Mouse (Mus musculus): Measurements from ENCODE around the gene Nfe2l1. TPM values are rescaled to one million over a fixed set of nuclear protein-coding genes. Genes with fewer than 3 reads are reported as not detected.

The Nfe2l1 gene
- polyA plus RNA-seq, 1 experiment = 106 TPM

DNA sequence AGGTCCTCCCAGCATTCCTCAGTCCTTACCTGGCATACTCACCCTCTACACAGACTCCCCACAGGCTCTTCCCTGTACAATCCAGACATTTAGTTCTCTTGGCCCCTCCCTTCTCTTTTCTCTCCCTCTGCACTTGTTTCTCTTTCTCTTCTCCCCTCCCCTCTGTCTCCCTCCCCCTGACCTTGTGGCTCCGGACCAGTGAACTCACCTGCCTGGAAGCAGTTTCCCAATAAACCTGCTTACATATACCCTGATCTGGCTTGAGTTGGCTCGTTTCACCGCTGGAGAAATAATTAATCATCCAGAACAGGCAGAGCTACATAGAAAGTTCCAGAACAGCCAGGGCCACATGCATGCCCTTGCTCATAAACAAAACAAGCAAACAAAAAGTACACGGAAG is 1.7 kb upstream of the Nfe2l1 start:
- Histone ChIP-seq H3K27ac (ENCODE audit: insufficient read depth, low read depth, low read length) (no peak overlapping the region), H3K4me1 (ENCODE audit: control insufficient read depth, insufficient read depth, low read length) (peaks cover 31% of the 10 kb centered on the region), H3K4me3 (ENCODE audit: insufficient read depth, low read length) (no peak overlapping the region)
- TF ChIP-seq POLR2A (IDR thresholded peaks at IDR 0.05; ENCODE audit: borderline replicate concordance, low read depth, low read length) (no peak), CTCF (IDR thresholded peaks at IDR 0.05; ENCODE audit: low read depth, low read length) (no peak)

DNA sequence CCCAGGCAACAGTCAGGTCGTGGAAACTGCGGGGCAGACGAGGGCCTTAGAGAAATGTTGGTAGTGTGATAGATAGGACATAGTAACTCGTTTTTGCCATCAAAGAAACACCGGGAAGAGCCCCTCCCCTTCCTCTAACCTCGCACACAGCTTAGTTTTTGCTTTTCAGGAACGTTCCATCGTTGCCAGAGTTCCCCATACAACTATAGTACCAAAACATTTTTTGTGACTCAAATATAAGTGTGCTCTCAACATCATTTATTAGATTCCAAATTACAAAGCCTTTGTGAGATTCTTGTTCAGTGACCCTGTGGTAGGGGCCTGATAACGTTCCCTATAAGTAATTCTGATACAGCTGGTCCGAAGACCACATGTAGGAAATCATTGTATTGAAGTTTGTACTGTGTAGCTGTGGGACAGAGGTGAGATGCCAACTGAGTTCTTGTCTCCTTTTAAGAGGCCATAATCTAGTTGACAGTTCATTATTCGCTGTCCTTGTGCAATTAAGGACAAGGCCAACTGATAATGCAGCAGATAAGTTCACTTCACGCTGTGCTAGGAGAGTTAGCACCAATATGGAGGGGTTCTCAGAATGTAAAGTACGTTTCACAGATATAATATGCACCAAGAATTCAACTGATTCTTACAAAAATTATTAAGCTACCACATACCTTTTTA is 910 bp upstream of the Nfe2l1 start:
- peaks cover 38% of the 10 kb centered on the region for H3K4me1 ChIP-seq (ENCODE audit: control insufficient read depth, insufficient read depth, low read length)
- TF ChIP-seq CTCF (IDR thresholded peaks at IDR 0.05; ENCODE audit: low read depth, low read length) = no peak
- TF ChIP-seq POLR2A (IDR thresholded peaks at IDR 0.05; ENCODE audit: borderline replicate concordance, low read depth, low read length) = no peak
- peak overlapping the region; percentile 92 for H3K27ac ChIP-seq (ENCODE audit: insufficient read depth, low read depth, low read length)
- peak overlapping the region; percentile 90 for H3K4me3 ChIP-seq (ENCODE audit: insufficient read depth, low read length)

DNA sequence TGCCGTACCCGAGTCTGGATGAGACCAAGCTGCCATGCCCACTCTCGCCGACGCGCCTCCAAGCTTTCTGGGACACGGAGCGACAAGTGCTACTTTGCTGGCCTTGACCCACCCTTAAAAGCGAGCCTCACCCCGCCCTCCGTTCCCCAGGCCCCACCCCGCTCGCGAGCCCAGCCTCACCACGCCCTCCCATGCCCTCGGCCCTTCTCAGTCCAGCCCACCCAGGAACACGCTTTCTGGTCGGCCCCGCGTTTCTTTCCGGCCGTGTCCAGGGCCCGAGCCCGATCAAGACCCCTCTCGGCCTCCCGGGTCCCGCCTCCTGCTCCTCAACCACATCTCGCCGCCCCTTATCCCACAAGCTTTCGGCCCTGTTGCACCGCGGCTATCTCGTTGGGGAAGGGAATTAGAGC is 360 bp downstream of the Nfe2l1 start:
- H3K27ac ChIP-seq (ENCODE audit: insufficient read depth, low read depth, low read length) = peak overlapping the region; percentile 99
- TF ChIP-seq CTCF (IDR thresholded peaks at IDR 0.05; ENCODE audit: low read depth, low read length) (no peak), POLR2A (IDR thresholded peaks at IDR 0.05; ENCODE audit: borderline replicate concordance, low read depth, low read length) (peak; percentile 97)
- H3K4me1 ChIP-seq (ENCODE audit: control insufficient read depth, insufficient read depth, low read length) = peaks cover 42% of the 10 kb centered on the region

DNA sequence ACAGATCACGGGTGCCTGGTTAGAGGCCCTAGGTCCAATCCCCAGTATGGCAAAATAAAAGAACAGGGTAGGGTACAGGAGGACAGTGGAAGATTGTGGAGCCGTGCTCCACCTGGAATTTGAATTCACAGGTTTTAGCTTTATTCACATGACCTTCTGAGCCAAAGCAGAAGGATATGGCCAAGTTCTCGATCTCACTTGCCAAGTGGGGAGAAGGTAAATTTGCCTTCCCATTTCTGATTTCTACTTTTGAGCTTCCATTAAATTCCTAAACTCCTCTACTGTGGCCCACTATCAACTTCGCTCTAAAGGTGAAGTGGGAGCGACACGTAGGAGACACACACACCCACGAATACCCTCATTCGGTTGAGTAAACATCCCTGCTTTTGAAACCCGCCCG is 887 bp downstream of the Nfe2l1 start:
- peak overlapping the region; percentile 58 for H3K27ac ChIP-seq (ENCODE audit: insufficient read depth, low read depth, low read length)
- H3K4me3 ChIP-seq (ENCODE audit: insufficient read depth, low read length) = peak overlapping the region; percentile 96
- no peak for TF ChIP-seq CTCF (IDR thresholded peaks at IDR 0.05; ENCODE audit: low read depth, low read length)
- TF ChIP-seq POLR2A (IDR thresholded peaks at IDR 0.05; ENCODE audit: borderline replicate concordance, low read depth, low read length) = no peak
- peaks cover 43% of the 10 kb centered on the region for H3K4me1 ChIP-seq (ENCODE audit: control insufficient read depth, insufficient read depth, low read length)

More for the DNA sequence above, 360 bp downstream of the Nfe2l1 start:
- peak overlapping the region; percentile 96 for H3K4me3 ChIP-seq (ENCODE audit: insufficient read depth, low read length)

DNA sequence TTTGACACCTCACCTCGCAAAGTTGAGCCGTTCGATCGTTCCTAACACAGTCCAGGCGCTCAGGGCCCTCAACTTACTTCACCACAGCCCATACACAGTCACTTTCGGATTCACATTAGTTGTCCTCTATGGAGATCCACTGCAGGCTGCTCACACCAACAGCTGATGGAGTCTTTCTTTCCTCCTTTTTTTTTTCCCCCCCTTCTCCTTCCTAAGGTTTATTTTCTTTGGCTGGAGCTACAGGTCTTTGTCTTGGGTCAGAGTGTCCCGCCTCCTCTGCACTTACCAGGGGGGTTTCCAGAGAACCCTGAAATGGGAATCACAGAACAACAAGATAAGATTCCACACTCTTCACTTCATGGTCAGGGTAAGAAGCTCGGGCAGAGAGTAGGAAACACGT is 1.9 kb downstream of the Nfe2l1 start:
- H3K27ac ChIP-seq (ENCODE audit: insufficient read depth, low read depth, low read length) = no peak overlapping the region
- no peak for TF ChIP-seq CTCF (IDR thresholded peaks at IDR 0.05; ENCODE audit: low read depth, low read length)
- no peak for TF ChIP-seq POLR2A (IDR thresholded peaks at IDR 0.05; ENCODE audit: borderline replicate concordance, low read depth, low read length)
- peaks cover 39% of the 10 kb centered on the region for H3K4me1 ChIP-seq (ENCODE audit: control insufficient read depth, insufficient read depth, low read length)
- peak overlapping the region; percentile 42 for H3K4me3 ChIP-seq (ENCODE audit: insufficient read depth, low read length)

DNA sequence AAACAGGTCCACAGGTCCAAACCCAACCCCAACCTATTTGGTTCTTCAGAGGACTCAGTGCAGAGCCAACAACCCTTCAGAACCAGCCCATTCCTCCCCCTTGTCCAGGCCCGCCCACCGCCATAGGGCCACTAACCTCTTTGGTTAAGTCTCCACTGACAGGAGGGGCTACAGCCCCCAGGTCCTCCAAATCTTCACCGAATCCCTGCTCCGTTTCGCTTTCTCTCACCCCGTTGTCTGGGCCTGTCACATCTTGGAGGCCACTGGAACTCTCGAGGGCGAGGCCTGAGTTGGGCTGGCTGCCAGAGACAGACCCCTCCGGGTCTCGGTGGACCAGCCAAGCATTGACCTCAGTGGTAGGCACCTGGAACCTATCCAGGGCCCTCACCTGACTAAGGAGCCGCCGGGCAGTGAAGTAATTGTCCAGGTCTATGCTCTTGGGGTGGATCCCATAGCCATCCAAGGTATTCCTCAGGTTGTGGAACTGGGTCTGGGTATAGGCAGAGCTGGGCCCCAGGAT is 2.6 kb downstream of the Nfe2l1 start:
- Histone ChIP-seq H3K4me3 (ENCODE audit: insufficient read depth, low read length) (peak overlapping the region; percentile 42), H3K27ac (ENCODE audit: insufficient read depth, low read depth, low read length) (no peak overlapping the region), H3K4me1 (ENCODE audit: control insufficient read depth, insufficient read depth, low read length) (peaks cover 36% of the 10 kb centered on the region)
- TF ChIP-seq POLR2A (IDR thresholded peaks at IDR 0.05; ENCODE audit: borderline replicate concordance, low read depth, low read length) (no peak), CTCF (IDR thresholded peaks at IDR 0.05; ENCODE audit: low read depth, low read length) (no peak)

DNA sequence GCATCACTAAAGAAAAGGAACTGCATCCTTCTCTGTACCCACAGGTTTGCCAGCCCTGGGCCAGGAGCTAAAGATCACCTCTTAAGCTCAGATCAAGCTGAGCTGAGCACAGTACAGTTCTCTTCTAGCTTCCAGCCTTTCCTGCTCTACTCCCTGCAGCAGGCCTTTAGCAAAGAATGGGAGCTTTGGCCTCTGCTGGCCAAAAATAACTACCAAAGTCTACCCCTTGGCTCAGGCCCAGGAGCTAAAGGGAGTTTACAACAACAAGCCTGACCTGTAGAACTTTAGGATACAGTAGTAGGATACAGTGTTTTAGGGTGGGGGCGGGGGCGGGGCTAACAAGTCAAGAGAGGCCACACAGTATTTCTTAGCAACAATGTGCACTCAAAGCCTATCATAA is 3.3 kb downstream of the Nfe2l1 start:
- Histone ChIP-seq H3K4me3 (ENCODE audit: insufficient read depth, low read length) (peak overlapping the region; percentile 43), H3K4me1 (ENCODE audit: control insufficient read depth, insufficient read depth, low read length) (peaks cover 40% of the 10 kb centered on the region), H3K27ac (ENCODE audit: insufficient read depth, low read depth, low read length) (no peak overlapping the region)
- TF ChIP-seq CTCF (IDR thresholded peaks at IDR 0.05; ENCODE audit: low read depth, low read length) = no peak
- TF ChIP-seq POLR2A (IDR thresholded peaks at IDR 0.05; ENCODE audit: borderline replicate concordance, low read depth, low read length) = no peak

DNA sequence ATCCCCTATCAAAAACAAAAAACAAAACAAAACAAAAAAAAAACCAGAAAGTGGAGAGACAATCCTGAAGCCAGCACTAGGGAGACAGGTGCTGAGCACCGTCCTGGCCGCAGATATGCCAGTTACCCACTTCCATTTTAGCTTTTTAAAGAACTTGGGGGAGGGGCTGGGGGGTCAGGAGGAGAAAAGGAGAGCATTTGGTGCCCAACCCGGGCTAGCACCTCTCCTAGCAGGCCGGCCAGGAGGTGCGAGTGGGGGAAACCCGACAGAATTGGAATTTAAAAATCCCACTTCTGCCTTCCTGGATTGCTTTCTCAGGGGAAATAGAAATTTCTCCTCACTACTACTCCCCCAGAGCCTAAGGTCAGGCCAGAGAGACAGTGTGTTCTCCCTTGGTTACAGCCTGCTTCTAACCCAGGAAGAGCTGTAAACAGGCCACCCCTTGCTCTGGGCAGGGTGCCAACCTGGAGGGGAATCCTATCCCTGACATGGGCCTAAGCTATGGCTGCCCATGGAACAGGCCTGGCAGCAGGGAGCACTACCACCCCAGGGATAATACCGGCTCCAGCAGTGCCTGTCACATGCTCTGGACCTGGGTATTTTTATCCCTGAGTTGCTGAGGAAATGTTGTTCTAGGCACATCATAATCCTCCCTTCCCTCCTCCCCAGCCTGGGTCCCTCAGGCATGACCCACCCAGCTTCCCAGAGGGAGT is 4.8 kb downstream of the Nfe2l1 start:
- TF ChIP-seq POLR2A (IDR thresholded peaks at IDR 0.05; ENCODE audit: borderline replicate concordance, low read depth, low read length) = no peak
- no peak for TF ChIP-seq CTCF (IDR thresholded peaks at IDR 0.05; ENCODE audit: low read depth, low read length)
- peaks cover 49% of the 10 kb centered on the region for H3K4me1 ChIP-seq (ENCODE audit: control insufficient read depth, insufficient read depth, low read length)
- H3K27ac ChIP-seq (ENCODE audit: insufficient read depth, low read depth, low read length) = peak overlapping the region; percentile 69
- peak overlapping the region; percentile 43 for H3K4me3 ChIP-seq (ENCODE audit: insufficient read depth, low read length)

DNA sequence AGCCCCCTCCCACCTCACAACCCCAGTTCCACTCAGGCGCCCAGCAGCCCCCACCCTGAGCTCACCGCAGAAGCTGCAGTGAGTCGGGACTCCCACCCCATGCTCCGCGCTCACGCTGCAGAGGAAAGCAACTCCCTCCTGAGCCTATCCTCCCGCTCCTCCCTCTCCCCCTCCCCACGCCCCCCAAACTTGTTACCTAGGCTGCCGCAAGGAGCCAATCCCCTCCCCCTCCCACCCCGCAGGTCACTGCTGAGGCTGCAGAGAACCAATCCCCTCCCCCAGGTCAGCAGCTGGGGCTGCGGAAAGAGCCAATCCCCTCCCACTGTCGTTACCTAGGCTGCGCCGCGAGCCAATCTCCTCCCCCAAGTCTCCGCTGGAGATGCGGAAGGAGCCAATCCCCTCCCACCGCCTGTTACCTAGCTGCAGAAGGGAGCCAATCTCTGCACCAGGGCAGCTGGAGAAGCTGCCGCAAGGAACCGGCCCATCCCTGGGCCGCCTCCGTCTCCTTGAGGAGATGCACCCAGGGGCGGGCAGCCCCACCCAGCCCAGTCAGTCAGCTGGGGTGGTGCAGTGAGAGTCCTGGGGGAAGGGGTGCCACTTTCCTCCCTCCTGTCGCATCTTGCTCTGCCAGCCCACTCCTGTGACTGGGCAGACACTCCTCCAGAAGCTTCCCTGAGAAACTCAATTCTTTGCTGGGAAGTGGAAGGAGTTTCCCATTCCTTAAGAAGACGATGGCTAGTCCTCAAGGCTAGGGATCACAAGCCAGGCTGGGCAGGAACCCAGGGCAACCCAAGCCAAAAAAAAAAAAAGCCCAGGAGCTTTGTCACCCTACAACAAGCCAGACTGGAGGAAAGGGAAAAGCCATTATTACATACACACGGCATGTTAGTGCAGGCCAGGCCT is 5.6 kb downstream of the Nfe2l1 start:
- peak overlapping the region; percentile 69 for H3K27ac ChIP-seq (ENCODE audit: insufficient read depth, low read depth, low read length)
- H3K4me1 ChIP-seq (ENCODE audit: control insufficient read depth, insufficient read depth, low read length) = peaks cover 54% of the 10 kb centered on the region
- H3K4me3 ChIP-seq (ENCODE audit: insufficient read depth, low read length) = peak overlapping the region; percentile 67
- TF ChIP-seq CTCF (IDR thresholded peaks at IDR 0.05; ENCODE audit: low read depth, low read length) (no peak), POLR2A (IDR thresholded peaks at IDR 0.05; ENCODE audit: borderline replicate concordance, low read depth, low read length) (no peak)
